Mouse (Mus musculus): ENCODE results near the gene Galr2.
A peak's percentile ranks its signal among the peaks of the same experiment; 100 is the strongest.

Galr2 gene

DNA sequence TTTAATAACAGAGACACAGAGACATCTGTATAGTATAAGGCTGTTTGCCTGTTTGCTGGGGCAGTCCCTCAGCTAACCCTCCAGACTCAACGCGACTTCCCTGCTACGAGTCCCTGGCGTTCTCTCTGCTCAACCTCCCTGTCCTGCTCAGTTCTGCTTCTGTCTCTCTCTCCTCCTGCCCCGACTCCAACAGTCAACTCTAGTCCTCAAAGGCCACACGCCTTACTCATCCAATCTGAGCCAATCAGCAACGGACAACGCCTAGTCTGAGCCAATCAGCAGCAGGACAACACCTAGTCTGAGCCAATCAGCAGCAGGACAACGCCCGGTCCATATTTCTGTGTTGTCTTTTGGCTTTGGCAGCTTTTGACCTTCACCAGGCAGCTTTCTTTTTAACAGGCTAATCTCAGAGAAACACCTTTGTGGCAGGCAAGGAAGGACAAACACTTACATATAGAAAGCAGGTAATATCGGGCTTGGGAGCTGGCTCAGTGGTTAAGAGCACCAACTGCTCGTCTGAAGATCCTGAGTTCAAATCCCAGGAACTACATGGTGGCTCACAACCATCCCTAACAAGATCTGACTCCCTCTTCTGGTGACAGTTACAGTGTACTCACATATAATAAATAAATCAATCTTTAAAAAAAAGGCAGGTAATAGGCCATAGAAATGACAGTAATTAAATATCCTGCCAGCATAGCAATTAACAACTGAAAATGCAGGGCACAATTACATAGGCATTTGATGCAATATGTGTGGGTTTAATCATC is 27.2 kb downstream of the Galr2 start:
- DNase-seq: no peak

DNA sequence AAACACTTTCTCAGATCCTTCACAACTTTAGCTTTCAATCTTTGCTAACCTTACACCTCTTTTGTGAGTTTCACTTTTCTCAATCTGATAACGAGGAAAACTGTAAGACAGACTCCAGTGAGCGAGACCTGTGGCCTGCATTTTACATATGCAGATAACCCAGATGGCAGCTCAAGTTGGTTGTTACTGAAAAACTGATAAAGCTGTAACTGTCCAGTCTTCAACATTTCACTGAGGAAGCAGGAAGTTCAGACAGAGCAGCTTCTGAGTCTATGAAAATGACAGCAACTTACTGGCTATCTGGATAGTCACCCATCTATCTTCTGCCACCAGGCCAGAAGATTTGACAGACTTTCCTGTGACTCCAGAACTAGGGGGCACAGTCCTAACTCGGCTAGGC is 28.9 kb downstream of the Galr2 start:
- DNase-seq: no peak

DNA sequence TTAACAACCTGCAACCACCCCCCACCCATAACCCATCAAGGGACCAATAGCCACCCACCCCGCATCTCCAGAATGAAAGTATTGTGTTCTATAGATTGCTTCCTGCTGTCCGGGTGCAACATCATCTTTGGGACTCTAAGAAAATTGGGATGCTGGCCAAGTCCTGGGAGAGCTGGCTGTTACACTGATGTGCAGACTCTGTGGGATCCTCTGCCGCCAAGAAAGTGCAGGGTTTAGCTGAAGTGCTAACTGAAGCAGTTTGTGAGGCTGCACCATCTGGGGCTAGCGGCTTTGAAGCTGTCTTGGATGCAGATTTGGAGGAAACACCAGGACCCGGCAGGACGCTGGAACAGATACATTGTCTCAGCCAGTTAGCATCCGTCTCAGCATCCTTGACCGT is 30.4 kb downstream of the Galr2 start:
- no peak for DNase-seq

DNA sequence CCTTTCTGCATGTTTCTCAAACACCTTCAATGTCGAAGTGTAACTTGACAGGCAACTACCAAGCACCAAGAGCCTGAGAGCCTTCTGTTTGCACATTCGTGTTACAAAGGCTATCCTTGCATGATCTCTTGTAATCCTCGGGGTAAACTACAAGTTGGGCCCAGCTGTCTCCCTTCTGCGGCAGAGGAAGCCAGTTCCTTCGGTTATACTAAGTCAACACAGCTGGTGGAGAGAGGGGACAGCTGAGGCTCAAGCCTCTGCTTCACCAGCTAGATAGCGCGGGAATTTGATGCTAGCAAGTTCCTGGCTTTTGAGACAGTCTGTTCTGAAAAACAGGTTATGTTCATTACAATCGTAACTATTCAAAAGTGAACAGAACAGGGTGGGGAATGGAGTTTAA is 31.6 kb downstream of the Galr2 start:
- no peak for DNase-seq

DNA sequence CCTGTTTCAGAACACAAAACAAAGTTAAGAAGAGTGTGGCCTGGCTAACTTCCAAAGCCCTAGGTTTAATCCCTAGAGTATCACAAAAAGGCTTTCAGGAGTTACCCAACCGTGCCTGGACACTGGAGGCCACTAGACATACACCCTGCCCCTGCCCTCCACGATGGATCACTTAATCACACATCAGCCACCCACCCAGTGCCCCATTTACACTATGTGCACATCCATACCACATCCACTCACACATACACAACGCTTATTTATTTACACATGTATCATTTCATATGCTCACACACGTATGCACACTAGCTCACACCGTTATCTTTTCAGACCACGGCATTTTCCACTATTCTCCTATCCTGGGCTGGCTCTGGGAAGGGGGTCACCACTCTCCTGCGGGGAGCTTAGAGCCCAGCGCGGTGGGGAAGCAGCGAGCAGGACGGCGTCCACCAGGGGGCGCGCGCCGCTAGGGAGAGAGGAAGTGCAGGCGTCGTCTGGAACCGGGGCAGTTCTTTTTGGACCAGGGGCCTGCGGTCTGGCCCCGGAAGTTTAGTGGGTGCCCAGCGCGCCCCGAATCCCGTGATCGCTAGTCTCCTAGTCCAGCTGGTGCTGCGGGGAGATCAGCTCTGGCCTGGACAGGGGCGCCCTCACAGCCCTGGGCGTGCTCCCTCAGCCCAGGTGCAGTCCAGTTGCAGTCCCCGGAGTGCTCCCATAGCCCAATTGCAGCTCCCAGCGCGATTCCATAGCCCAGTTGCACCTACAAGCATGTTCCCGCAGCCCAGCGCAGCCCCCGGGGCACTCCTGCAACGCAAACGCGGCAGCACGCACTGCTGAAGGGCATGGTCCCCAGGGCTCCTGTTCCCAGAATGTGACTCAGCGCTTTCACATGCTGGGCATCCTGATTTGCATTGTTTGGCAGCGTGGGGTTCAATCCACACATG is 38.2 kb downstream of the Galr2 start:
- DNase-seq: peak; percentile 87

DNA sequence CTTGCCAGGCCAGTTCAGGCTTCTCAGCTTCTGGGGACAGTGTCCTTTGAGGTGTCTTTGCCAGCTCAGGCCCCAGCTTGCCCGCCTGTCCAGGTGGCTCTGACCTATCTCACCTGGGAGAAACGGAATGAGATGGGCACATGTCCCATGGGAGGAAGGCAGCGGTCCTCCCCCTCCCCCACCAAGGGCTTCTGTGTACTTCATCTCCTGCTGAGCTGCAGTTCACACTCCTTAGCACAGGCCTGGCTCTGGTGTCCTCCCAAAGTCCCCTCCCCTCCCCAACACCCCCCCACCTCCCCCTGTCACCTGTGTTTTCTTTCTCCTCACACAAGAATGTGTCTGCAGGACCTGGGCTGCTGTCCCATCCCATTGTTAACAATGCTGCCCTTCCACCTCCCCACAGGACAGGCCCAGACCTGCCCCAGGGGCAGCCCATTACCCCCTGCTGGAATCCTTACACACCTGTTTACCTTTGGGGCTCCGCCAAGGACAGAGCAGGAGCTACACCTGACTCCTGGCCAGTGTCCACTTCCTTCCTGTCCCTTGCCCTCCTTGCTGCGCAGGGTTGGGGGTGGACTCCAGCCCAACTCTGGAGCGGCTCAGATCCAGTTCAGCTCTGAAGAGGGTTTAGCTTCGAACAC is 46.3 kb downstream of the Galr2 start:
- DNase-seq: no peak

DNA sequence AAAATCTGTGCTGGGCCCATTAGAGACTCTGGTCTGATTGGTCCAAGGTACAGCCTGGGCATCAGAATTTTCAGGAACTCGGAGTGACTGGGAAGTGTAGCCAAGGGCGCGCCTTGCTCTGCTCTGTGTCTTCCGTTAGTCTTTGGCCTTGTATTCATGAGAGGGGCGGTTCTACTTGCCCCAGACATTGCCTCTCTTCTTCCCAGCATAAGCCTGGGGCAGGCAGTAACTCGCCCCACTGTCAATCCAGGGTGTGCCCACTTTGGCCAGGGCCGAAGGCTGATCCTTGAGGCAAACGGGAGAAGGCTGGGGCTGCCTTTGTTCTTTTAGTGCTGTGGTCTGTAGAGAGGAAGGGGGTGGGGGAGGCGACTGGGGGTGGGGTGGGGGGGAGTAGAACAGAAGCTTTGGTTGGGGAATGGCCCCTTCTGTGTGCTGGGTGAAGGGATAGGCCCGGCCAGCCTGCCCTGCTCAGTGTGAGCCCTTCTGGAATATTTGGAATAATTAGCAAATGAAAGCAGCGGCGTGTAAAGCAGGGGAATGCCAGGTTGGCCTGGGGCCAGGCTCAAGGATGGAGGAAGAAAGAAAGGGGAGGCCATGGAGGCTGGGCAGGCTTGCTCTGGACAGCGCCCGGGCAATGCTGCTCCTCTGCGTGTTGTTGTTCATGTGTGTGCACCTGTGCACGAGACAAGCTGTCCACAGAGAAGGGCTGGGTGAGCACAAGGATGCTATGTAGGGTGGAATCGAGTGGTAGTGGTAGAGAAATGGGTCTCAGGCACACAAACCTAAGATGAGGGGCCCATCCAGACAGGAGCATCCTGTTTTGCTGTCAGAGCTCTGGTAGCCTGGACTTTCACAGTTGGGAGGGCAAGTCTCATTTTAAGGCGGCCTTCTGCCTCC is 48.8 kb downstream of the Galr2 start:
- DNase-seq: no peak

DNA sequence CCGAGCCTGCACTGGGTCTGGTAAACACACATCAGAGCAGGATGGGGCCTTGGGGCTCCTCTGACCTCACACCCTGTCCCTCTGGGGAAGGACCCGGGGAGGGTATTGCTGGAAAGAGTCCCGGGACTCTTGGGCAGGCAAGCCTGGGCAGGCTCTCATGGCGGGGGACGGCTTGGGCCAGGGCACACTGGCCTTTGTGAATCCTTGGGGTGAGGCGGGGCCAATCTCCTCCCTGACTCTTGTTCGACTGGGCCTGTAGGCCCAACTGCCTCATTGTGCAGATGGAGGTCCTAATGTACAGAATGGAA is 49.4 kb downstream of the Galr2 start:
- no peak for DNase-seq

DNA sequence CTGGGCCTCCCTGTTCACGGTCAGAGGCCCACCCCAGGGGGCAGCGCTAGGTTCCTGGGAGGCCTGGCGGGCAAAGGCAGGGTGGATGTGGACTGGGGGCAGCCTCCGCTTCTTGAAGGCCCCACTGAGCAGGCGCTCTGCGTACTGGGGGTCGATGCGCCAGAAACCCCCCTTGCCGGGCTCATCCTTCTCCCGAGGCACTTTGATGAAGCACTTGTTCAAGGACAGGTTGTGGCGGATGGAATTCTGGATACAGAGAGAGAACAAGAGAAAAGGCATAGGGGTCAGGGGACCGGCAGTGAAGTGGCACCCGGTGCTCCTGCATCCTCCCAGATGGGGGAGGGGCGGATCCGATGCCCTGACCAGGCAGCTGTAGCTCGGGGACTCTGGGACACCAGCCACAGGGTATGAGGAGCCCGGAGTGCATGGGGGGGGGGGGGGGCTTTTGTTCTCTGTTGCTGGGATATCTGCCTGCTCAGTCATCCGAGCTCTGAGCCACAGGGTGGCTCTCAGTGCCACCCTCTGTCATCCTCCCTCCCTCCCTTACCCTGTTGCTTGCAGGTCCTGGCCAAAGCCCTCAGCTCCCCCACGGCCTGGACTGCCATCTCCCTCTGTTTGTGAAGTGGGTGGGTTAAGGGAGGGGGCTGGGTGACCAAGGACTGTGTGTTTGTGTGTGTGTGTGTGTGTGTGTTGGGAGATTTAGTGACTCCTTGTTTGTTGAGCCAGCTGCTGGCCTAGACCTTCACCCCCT is 51.7 kb downstream of the Galr2 start:
- DNase-seq: no peak

DNA sequence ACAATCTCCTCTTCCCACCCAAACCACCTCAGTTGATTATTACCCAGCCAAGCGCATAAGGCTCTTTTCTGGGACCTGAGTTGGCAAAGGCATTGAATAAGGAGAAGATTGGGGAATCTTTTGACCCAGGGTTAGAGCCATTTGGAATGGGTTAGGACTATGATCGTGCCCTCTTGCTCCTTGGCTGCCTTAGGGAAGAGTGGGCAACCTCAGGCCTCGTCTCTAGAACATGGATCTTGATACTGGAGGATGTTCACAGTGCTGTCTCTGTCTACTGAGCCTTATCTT is 52.2 kb downstream of the Galr2 start:
- no peak for DNase-seq

Measured in thymus, postnatal 25 days (tissue).